Mouse (Mus musculus) hindbrain, embryonic 15.5 days (tissue): Measurements from ENCODE around the gene Dcaf5. TPM values are rescaled to one million over a fixed set of nuclear protein-coding genes. Genes with fewer than 3 reads are reported as not detected.
A peak's percentile ranks its signal among the peaks of the same experiment; 100 is the strongest.

Experiments
- ATAC-seq: fragments of 200-750 bp; cut with Nextera tagmentation; 2 replicates; pipeline ENCODE4 v1.8.0; 2017; ENCODE audit warnings: low read depth, moderate number of reproducible peaks, moderate TSS enrichment; ENCODE audit not compliant: low FRiP score
- H3K27ac ChIP-seq: fragments of 300-500 bp; sonication (generic); replicated peaks from 2 replicates; pipeline ENCODE4 v1.5.1; 2015; ENCODE audit warnings: mild to moderate bottlenecking, inconsistent platforms
- H3K27me3 ChIP-seq: fragments of 300-500 bp; sonication (generic); 2 replicates; pipeline ENCODE4 v1.6.1; 2015; ENCODE audit warnings: control low read depth, inconsistent platforms
- H3K36me3 ChIP-seq: fragments of 300-500 bp; sonication (generic); 2 replicates; pipeline ENCODE4 v1.6.1; 2015; ENCODE audit warnings: control low read depth, inconsistent platforms
- H3K4me1 ChIP-seq: fragments of 300-500 bp; sonication (generic); replicated peaks from 2 replicates; pipeline ENCODE4 v1.6.1; 2015; ENCODE audit warnings: control low read depth, inconsistent platforms
- H3K4me2 ChIP-seq: fragments of 300-500 bp; sonication (generic); 2 replicates; pipeline ENCODE4 v1.6.1; 2015; ENCODE audit warnings: moderate library complexity, mild to moderate bottlenecking, inconsistent platforms
- H3K4me3 ChIP-seq: fragments of 300-500 bp; sonication (generic); 2 replicates; pipeline ENCODE4 v1.5.1; 2015; ENCODE audit warnings: mild to moderate bottlenecking, inconsistent platforms
- H3K9ac ChIP-seq: fragments of 300-500 bp; sonication (generic); 2 replicates; pipeline ENCODE4 v1.6.1; 2015; ENCODE audit warnings: inconsistent platforms
- H3K9me3 ChIP-seq: fragments of 300-500 bp; sonication (generic); 2 replicates; pipeline ENCODE4 v1.6.1; 2016; ENCODE audit warnings: control low read depth, inconsistent platforms
- WGBS: fragments of 180-500 bp; shearing (Covaris S2); methylation state at CpG from one replicate; pipeline ENCODE4 v1.1.7; 2015; 5-methylcytosine and 5-hydroxymethylcytosine counted together
- microRNA-seq: library from miRNA; unstranded; fragments of <30 nt; microRNA quantifications from one replicate; pipeline ENCODE4, GENCODE M21; 2016
- polyA plus RNA-seq: library from polyadenylated mRNA; unstranded; fragments of >200 nt; fragmentation: Nextera tagmentation; extraction: Ambion mirVana; gene quantifications from 2 replicates; pipeline ENCODE4 v1.2.1, GENCODE M21; 2015

The Dcaf5 gene
- polyA plus RNA-seq, 1 experiment from 2014 or later = 23.3 TPM

DNA sequence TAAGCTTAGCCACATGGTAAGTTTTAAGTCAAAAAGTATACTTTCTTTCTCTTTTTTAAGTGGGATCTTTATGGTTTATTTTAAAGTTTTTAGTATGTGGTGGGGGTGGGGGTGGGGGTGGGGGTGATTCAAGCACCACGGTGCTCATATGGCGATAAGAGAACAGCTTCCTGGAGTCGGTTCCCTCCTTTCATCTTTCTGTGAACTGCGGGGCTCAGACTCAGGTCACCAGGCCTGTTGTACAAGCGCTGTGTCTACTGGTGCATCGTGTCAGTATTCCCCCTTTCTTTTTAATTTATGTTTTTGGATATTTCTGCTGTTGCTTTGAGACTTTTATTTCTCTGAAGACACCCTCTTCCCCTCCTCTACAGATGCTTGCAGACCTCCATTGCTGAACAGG lies 137.7 kb downstream of the Dcaf5 start:
- Histone ChIP-seq H3K9me3 (no peaks in the 10 kb centered on the region), H3K9ac (no peak overlapping the region), H3K4me1 (no peaks in the 10 kb centered on the region), H3K27me3 (no peaks in the 10 kb centered on the region), H3K36me3 (no peaks in the 10 kb centered on the region), H3K4me3 (no peak overlapping the region), H3K4me2 (no peak overlapping the region), H3K27ac (no peak overlapping the region)
- WGBS = 81% methylated on average over 6 of the region's 6 CpGs
- no peak for ATAC-seq

DNA sequence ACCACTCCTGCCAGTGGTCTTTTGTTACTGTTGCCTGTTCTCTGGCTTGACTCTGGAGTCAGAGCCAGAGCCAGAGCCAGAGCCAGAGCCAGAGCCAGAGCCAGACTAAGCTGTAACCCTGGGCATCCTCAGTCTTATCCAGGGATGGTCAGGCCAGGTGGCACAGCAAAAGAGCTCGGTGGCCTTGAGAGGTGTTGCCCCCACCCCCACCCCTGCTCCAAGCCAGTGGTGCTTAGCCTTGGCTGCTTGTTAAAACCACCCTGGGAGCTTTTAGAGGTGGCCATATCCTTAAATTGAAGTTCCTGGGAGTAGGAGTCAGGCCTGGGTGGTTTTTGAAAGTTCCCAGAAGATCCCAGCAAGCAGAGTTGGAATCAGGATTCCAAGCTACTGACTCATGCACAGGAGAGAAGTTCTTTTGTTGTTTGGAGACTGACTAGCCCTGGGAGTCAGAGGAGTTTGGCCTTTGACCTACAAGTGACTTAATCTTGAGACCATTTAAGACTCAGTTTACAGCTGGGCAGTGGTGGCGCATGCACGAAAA lies 144.4 kb downstream of the Dcaf5 start:
- Histone ChIP-seq H3K4me1 (0 out of 2 replicates have a peak, but pooled peaks cover 3% of the 10 kb centered on the region), H3K9me3 (no peaks in the 10 kb centered on the region), H3K27ac (no peak overlapping the region), H3K9ac (no peak overlapping the region), H3K4me3 (no peak overlapping the region), H3K27me3 (no peaks in the 10 kb centered on the region), H3K36me3 (no peaks in the 10 kb centered on the region), H3K4me2 (no peak overlapping the region)
- no peak for ATAC-seq
- 82% methylated on average over 3 of the region's 3 CpGs for WGBS

DNA sequence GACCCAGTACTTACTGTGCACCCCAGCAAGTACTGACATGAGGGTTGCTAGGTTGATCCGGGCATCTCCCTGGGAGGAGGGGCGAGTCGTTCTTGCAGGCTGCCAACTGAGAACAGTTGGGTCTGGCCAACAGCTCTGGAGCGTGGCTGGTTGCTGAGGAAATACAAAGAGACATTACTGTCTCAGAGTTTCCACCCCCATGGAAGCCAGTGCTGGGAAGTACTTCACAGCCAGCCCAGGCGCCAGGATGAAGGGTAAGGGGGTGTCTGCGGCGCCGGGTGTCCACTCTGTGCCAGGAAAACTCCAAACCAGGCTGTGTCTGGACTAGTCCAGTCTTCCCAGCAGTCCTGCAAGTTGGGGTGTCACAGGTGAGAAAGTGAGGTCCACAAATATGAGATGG lies 145.4 kb downstream of the Dcaf5 start:
- no peaks in the 10 kb centered on the region for H3K36me3 ChIP-seq
- ATAC-seq = no peak; the same call in 1 of the 2 replicates
- no peak overlapping the region for H3K4me3 ChIP-seq
- H3K27ac ChIP-seq = no peak overlapping the region
- 86% methylated on average over 8 of the region's 8 CpGs for WGBS
- no peak overlapping the region for H3K4me2 ChIP-seq
- H3K9me3 ChIP-seq = no peaks in the 10 kb centered on the region
- H3K4me1 ChIP-seq = 0 out of 2 replicates have a peak, but pooled peaks cover 3% of the 10 kb centered on the region
- H3K9ac ChIP-seq = no peak overlapping the region
- no peaks in the 10 kb centered on the region for H3K27me3 ChIP-seq

DNA sequence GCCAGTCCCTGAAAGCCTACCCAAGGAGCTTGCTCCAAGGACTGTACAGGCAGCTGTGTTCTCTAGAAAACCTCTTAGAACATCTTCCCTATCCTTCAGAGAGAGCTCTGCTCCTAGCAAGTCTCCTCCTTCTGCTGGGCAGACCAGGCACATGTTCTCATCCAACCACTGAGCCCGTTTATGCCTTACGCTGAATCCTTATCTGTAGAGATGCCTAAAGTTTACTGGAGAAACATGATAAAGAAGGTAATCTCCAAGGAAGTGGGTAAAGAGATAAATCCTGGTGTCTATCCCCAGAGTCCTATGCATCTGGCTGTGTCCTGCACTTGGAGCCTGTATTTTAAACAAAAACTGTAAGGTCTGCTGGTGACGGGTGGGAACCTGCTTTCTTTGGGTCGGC lies 145.9 kb downstream of the Dcaf5 start:
- 91% methylated on average over 4 of the region's 4 CpGs for whole genome bisulfite sequencing
- ATAC-seq = no peak
- H3K9me3 ChIP-seq = no peaks in the 10 kb centered on the region

DNA sequence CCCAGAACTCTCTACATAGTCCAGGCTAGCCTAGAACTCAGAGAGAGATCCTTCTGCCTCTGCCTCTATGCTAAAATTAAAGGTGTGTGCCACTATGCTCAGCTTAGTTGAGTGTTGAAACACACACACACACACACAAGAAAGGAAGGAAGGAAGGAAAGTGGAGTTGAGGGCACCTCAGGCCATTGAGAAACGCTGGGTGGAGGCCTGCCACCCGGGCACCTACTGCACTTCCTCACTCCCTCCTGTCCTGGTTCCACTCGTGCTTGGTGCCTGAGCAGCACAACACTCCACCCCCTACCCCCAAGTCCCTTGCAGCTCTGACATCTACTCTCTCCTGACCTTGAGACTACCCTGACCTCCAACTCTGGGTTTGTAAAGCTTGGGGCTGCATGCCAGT lies 146.7 kb downstream of the Dcaf5 start:
- H3K4me2 ChIP-seq = no peak overlapping the region
- H3K36me3 ChIP-seq = no peaks in the 10 kb centered on the region
- H3K9ac ChIP-seq = no peak overlapping the region
- no peak overlapping the region for H3K4me3 ChIP-seq
- H3K27ac ChIP-seq = no peak overlapping the region
- no peak for ATAC-seq
- no peaks in the 10 kb centered on the region for H3K27me3 ChIP-seq
- H3K9me3 ChIP-seq = no peaks in the 10 kb centered on the region
- H3K4me1 ChIP-seq = 0 out of 2 replicates have a peak, but pooled peaks cover 3% of the 10 kb centered on the region
- 86% methylated on average over 3 of the region's 3 CpGs for WGBS

More for the DNA sequence above, 145.9 kb downstream of the Dcaf5 start:
- Histone ChIP-seq H3K36me3 (no peaks in the 10 kb centered on the region), H3K4me1 (0 out of 2 replicates have a peak, but pooled peaks cover 3% of the 10 kb centered on the region), H3K27me3 (no peaks in the 10 kb centered on the region), H3K4me3 (no peak overlapping the region), H3K27ac (no peak overlapping the region), H3K9ac (no peak overlapping the region), H3K4me2 (no peak overlapping the region)

DNA sequence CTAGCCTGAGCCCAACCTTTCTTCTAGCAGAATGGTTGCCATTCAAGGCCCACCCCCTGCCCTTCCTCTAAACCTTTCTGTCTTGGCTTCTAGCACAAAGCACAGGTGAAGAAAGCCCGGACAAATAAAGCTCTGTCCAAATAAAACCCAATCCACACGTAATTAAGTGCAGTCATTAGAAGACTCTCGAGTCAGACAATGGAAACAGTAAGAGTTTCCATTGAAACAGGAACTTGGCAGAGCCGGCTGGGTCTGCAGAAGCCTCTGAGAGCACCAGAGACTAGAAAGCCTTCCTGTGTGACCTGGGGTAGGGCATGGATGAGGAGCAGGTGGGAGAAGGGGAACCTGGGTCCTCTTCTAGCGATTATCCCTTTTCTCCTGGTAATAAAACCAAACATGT lies 150.5 kb downstream of the Dcaf5 start:
- no peak overlapping the region for H3K9ac ChIP-seq
- no peaks in the 10 kb centered on the region for H3K4me1 ChIP-seq
- no peaks in the 10 kb centered on the region for H3K9me3 ChIP-seq
- no peaks in the 10 kb centered on the region for H3K27me3 ChIP-seq
- no peak for ATAC-seq
- no peak overlapping the region for H3K4me2 ChIP-seq
- no peak overlapping the region for H3K27ac ChIP-seq
- H3K36me3 ChIP-seq = no peaks in the 10 kb centered on the region
- H3K4me3 ChIP-seq = no peak overlapping the region
- WGBS = 70% methylated on average over 5 of the region's 5 CpGs

Small RNA genes lying within 50 kb of the gene (microRNA-seq; reads per million reads assigned to microRNA genes)
- gene Mir1843a = 94.6 reads per million, percentile 50 among the genes with 10 or more reads in this experiment

Other genes with a start within 250 kb of the Dcaf5 start
- 8.1 and 9.7 TPM in 2 replicates for gene Actn1, start 176.2 kb downstream of the Dcaf5 start, polyA plus RNA-seq
- gene Exd2, start 26.5 kb upstream of the Dcaf5 start, polyA plus RNA-seq = 51.5 and 53.7 TPM in 2 replicates
- 31.3 and 34.1 TPM in 2 replicates for gene Galnt16, start 81.7 kb upstream of the Dcaf5 start, polyA plus RNA-seq
- gene Slc39a9, start 207.3 kb upstream of the Dcaf5 start, polyA plus RNA-seq = 25.0 and 25.7 TPM in 2 replicates
- gene Erh, start 207.7 kb upstream of the Dcaf5 start, polyA plus RNA-seq = 270 and 289 TPM in 2 replicates